Mouse (Mus musculus): ENCODE measurements around the gene Ift57. TPM values are rescaled to one million over a fixed set of nuclear protein-coding genes. Genes with fewer than 3 reads are reported as not detected.

Gene Ift57
- polyA plus RNA-seq, 1 experiment from 2014 or later = 38.3 TPM

GRCm38 (mm10) chr16:49798790-49799189, 99.8 kb downstream of the Ift57 start:
- no peak overlapping the region for H3K4me3 ChIP-seq
- no peak overlapping the region for H3K4me2 ChIP-seq (replicated peaks)
- WGBS = 77% methylated on average over 6 of the region's 6 CpGs
- H3K27me3 ChIP-seq = no peaks in the 10 kb centered on the region
- no peaks in the 10 kb centered on the region for H3K9me3 ChIP-seq
- peaks cover 4% of the 10 kb centered on the region; the same call in 1 of the 2 replicates for H3K4me1 ChIP-seq
- H3K9ac ChIP-seq = no peak overlapping the region
- no peak for ATAC-seq (ENCODE audit: insufficient number of reproducible peaks, insufficient read depth, low FRiP score, low TSS enrichment)
- H3K27ac ChIP-seq = no peak overlapping the region
- no peaks in the 10 kb centered on the region for H3K36me3 ChIP-seq

- no peak for ATAC-seq (ENCODE audit: insufficient number of reproducible peaks, insufficient read depth, low FRiP score, low TSS enrichment)
- no peak within 1 kb of the TSS for H3K27ac ChIP-seq
- H3K36me3 ChIP-seq = no peaks in the 10 kb centered on the region
- no peaks in the 10 kb centered on the region for H3K9me3 ChIP-seq
- WGBS = 90% methylated on average over 10 of the region's 10 CpGs
- no peak within 1 kb of the TSS for H3K9ac ChIP-seq
- H3K4me2 ChIP-seq (replicated peaks) = no peak within 1 kb of the TSS
- H3K4me3 ChIP-seq = no peak within 1 kb of the TSS
- H3K4me1 ChIP-seq = peaks cover 11% of the 10 kb centered on the region; the same call in 1 of the 2 replicates
- no peaks in the 10 kb centered on the region for H3K27me3 ChIP-seq
These were observed 100.8 kb downstream of the Ift57 start, which contains the start of gene Cd47 for GRCm38 (mm10) chr16:49799597-49800561. TSS of gene Cd47 (plus strand) at chr16:49800533.

- ATAC-seq (ENCODE audit: insufficient number of reproducible peaks, insufficient read depth, low FRiP score, low TSS enrichment) = no peak
- no peak overlapping the region for H3K4me2 ChIP-seq (replicated peaks)
- H3K4me1 ChIP-seq = peaks cover 11% of the 10 kb centered on the region; the same call in 1 of the 2 replicates
- no peak overlapping the region for H3K27ac ChIP-seq
- 79% methylated on average over 5 of the region's 5 CpGs for WGBS
- H3K27me3 ChIP-seq = 0 out of 2 replicates have a peak, but pooled peaks cover 3% of the 10 kb centered on the region
- no peak overlapping the region for H3K4me3 ChIP-seq
- H3K36me3 ChIP-seq = no peaks in the 10 kb centered on the region
- no peak overlapping the region for H3K9ac ChIP-seq
- H3K9me3 ChIP-seq = no peaks in the 10 kb centered on the region
These were observed 102.0 kb downstream of the Ift57 start for GRCm38 (mm10) chr16:49800996-49801395.

- Histone ChIP-seq H3K9ac (no peak overlapping the region), H3K36me3 (no peaks in the 10 kb centered on the region), H3K27me3 (0 out of 2 replicates have a peak, but pooled peaks cover 3% of the 10 kb centered on the region), H3K4me1 (peaks cover 11% of the 10 kb centered on the region; the same call in 1 of the 2 replicates), H3K9me3 (no peaks in the 10 kb centered on the region), H3K27ac (no peak overlapping the region), H3K4me2 (replicated peaks) (no peak overlapping the region), H3K4me3 (no peak overlapping the region)
- WGBS = 50% methylated on average over 5 of the region's 5 CpGs
- no peak for ATAC-seq (ENCODE audit: insufficient number of reproducible peaks, insufficient read depth, low FRiP score, low TSS enrichment)
These were observed 102.4 kb downstream of the Ift57 start for GRCm38 (mm10) chr16:49801399-49801798.

- no peak overlapping the region for H3K9ac ChIP-seq
- no peak overlapping the region for H3K4me2 ChIP-seq (replicated peaks)
- no peaks in the 10 kb centered on the region for H3K36me3 ChIP-seq
- peaks cover 11% of the 10 kb centered on the region; the same call in 1 of the 2 replicates for H3K4me1 ChIP-seq
- H3K4me3 ChIP-seq = no peak overlapping the region
- no peak for ATAC-seq (ENCODE audit: insufficient number of reproducible peaks, insufficient read depth, low FRiP score, low TSS enrichment)
- no peaks in the 10 kb centered on the region for H3K9me3 ChIP-seq
- H3K27me3 ChIP-seq = 0 out of 2 replicates have a peak, but pooled peaks cover 3% of the 10 kb centered on the region
- no peak overlapping the region for H3K27ac ChIP-seq
- 68% methylated on average over 2 of the region's 2 CpGs for WGBS
These were observed 104.0 kb downstream of the Ift57 start for GRCm38 (mm10) chr16:49802993-49803392.

GRCm38 (mm10) chr16:49803932-49804461, 105.0 kb downstream of the Ift57 start:
- 0 out of 2 replicates have a peak, but pooled peaks have one; percentile 42 for ATAC-seq (ENCODE audit: insufficient number of reproducible peaks, insufficient read depth, low FRiP score, low TSS enrichment)
- H3K9ac ChIP-seq = peak overlapping the region; percentile 40; the same call in 1 of the 2 replicates

GRCm38 (mm10) chr16:49806920-49807319, 107.9 kb downstream of the Ift57 start:
- WGBS = 78% methylated on average over 10 of the region's 10 CpGs

More at GRCm38 (mm10) chr16:49803932-49804461, 105.0 kb downstream of the Ift57 start:
- Histone ChIP-seq H3K9me3 (no peaks in the 10 kb centered on the region), H3K4me1 (peaks cover 11% of the 10 kb centered on the region; the same call in 1 of the 2 replicates), H3K4me2 (replicated peaks) (peak overlapping the region; percentile 54), H3K27me3 (0 out of 2 replicates have a peak, but pooled peaks cover 3% of the 10 kb centered on the region), H3K36me3 (no peaks in the 10 kb centered on the region), H3K27ac (no peak overlapping the region), H3K4me3 (peak overlapping the region; percentile 32)
- 4% methylated on average over 12 of the region's 12 CpGs for WGBS

GRCm38 (mm10) chr16:49807419-49807841, 108.4 kb downstream of the Ift57 start:
- H3K27me3 ChIP-seq = 0 out of 2 replicates have a peak, but pooled peaks cover 3% of the 10 kb centered on the region
- H3K9ac ChIP-seq = no peak overlapping the region
- no peaks in the 10 kb centered on the region for H3K9me3 ChIP-seq
- H3K4me2 ChIP-seq (replicated peaks) = no peak overlapping the region
- no peak overlapping the region for H3K4me3 ChIP-seq
- no peak for ATAC-seq (ENCODE audit: insufficient number of reproducible peaks, insufficient read depth, low FRiP score, low TSS enrichment)
- peaks cover 13% of the 10 kb centered on the region; the same call in 1 of the 2 replicates for H3K4me1 ChIP-seq
- H3K36me3 ChIP-seq = no peaks in the 10 kb centered on the region
- 79% methylated on average over 7 of the region's 7 CpGs for WGBS
- no peak overlapping the region for H3K27ac ChIP-seq

More at GRCm38 (mm10) chr16:49806920-49807319, 107.9 kb downstream of the Ift57 start:
- no peak for ATAC-seq (ENCODE audit: insufficient number of reproducible peaks, insufficient read depth, low FRiP score, low TSS enrichment)
- Histone ChIP-seq H3K9me3 (no peaks in the 10 kb centered on the region), H3K4me1 (peaks cover 9% of the 10 kb centered on the region; the same call in 1 of the 2 replicates), H3K27me3 (0 out of 2 replicates have a peak, but pooled peaks cover 3% of the 10 kb centered on the region), H3K36me3 (no peaks in the 10 kb centered on the region), H3K27ac (no peak overlapping the region), H3K4me3 (no peak overlapping the region), H3K4me2 (replicated peaks) (no peak overlapping the region), H3K9ac (no peak overlapping the region)

- Histone ChIP-seq H3K9me3 (no peaks in the 10 kb centered on the region), H3K27ac (no peak overlapping the region), H3K4me2 (replicated peaks) (no peak overlapping the region), H3K27me3 (0 out of 2 replicates have a peak, but pooled peaks cover 3% of the 10 kb centered on the region), H3K4me1 (peaks cover 13% of the 10 kb centered on the region; the same call in 1 of the 2 replicates), H3K9ac (no peak overlapping the region), H3K4me3 (no peak overlapping the region), H3K36me3 (no peaks in the 10 kb centered on the region)
- no peak for ATAC-seq (ENCODE audit: insufficient number of reproducible peaks, insufficient read depth, low FRiP score, low TSS enrichment)
- whole genome bisulfite sequencing = 82% methylated on average over 18 of the region's 18 CpGs
These were observed 108.9 kb downstream of the Ift57 start for GRCm38 (mm10) chr16:49807862-49808430.

- Histone ChIP-seq H3K27ac (no peak overlapping the region), H3K27me3 (no peaks in the 10 kb centered on the region), H3K36me3 (no peaks in the 10 kb centered on the region), H3K4me3 (no peak overlapping the region), H3K9ac (no peak overlapping the region), H3K4me2 (replicated peaks) (no peak overlapping the region), H3K9me3 (no peaks in the 10 kb centered on the region), H3K4me1 (0 out of 2 replicates have a peak, but pooled peaks cover 5% of the 10 kb centered on the region)
- 78% methylated on average over 2 of the region's 2 CpGs for WGBS
- ATAC-seq (ENCODE audit: insufficient number of reproducible peaks, insufficient read depth, low FRiP score, low TSS enrichment) = no peak
These were observed 112.9 kb downstream of the Ift57 start for GRCm38 (mm10) chr16:49811897-49812296.

All from embryonic facial prominence, embryonic 12.5 days (tissue).